In the genomic region with DNA sequence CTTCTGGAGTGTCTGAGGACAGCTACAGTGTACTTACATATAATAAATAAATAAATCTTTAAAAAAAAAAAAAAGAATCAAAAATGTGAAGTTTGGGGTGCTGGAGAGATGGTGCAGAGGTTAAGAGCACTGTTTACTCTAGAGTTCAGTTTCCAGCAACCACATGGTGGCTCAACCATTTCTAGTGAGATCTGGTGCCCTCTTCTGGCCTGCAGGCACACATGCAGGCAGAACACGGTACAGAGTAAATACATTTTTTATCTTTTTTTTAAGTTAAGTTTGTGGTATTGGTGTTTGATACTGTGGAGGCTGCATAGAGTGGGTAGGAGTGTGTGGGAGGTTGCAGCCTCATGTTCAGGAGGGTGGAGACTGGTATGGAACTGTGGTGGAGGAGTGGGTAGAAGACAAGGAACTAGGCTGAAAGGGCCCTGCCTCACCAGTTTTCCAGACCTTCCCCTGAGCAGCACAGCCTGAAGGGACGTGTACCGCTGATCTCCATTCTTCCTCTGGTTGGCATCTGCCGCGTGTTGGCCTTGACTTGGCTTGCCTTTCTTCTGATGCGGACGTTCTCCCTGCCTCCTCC, we compare ENCODE assay signal across 9 mouse cellular contexts. TPM values are rescaled to one million over a fixed set of nuclear protein-coding genes. Genes with fewer than 3 reads are reported as not detected.
A peak's percentile ranks its signal among the peaks of the same experiment; 100 is the strongest.
DNase-seq lines count a peak whose midpoint lies in the region; ATAC-seq and TF ChIP-seq lines count a peak whose summit lies in the region.
"Had no signal": no experiment of that assay in that cellular context is flagged by ENCODE, and none has a peak within 500 bp of the region (broad histone marks: within the 10 kb centered on the region; RNA-seq: fewer than 3 reads in every experiment).

No protein-coding gene starts in this region.

- H3K36me3 ChIP-seq in small intestine, adult 2 months (ENCODE audit: control insufficient read depth, insufficient read depth, low read length) = peaks cover 46% of the 10 kb centered on the region

- WGBS in lung, adult 2 months = 72% methylated on average over 7 of the region's 7 CpGs
- 80% methylated on average over 7 of the region's 7 CpGs for WGBS in small intestine, adult 2 months

- no peak overlapping the region for H3K27ac ChIP-seq in small intestine, adult 2 months (ENCODE audit: insufficient read depth, low read depth, low read length)
- H3K27ac ChIP-seq: macrophage had no signal

- no peaks in the 10 kb centered on the region for H3K27me3 ChIP-seq in small intestine, adult 2 months (ENCODE audit: control insufficient read depth, insufficient read depth, low read length)

- H3K4me3 ChIP-seq in lung, adult 2 months (replicated peaks; ENCODE audit: extremely low read depth, low read depth, low read length) = no peak overlapping the region
- no peak overlapping the region for H3K4me3 ChIP-seq in small intestine, adult 2 months (ENCODE audit: low read depth, low read length)

- DNase-seq in adrenal gland, postnatal 10 days = peak; percentile 35
- no peak for DNase-seq in adrenal gland, adult 2 months
- DNase-seq in lung, adult 2 months = no peak
- DNase-seq in lung, adult 18-20 months = no peak
- DNase-seq in left cerebral cortex, adult 9 months (ENCODE audit: low spot score in 2 of 2) = no peak
- no peak for DNase-seq in urinary bladder, adult 2 months (ENCODE audit: low spot score)

- ATAC-seq in hematopoietic stem cell, adult 5-6 weeks (replicated peaks in 1 of 2; ENCODE audit: insufficient read depth in 1 of 2, low FRiP score in 2 of 2, low TSS enrichment in 1 of 2, low read depth in 1 of 2, poor library complexity in 2 of 2, severe bottlenecking in 2 of 2) = peak; percentile 53; a peak in 3 of 4 replicates

- H3K4me1 ChIP-seq in lung, adult 2 months (ENCODE audit: control insufficient read depth, insufficient read depth, low read length) = no peaks in the 10 kb centered on the region
- no peaks in the 10 kb centered on the region for H3K4me1 ChIP-seq in small intestine, adult 2 months (ENCODE audit: control insufficient read depth, insufficient read depth, insufficient read length, low read length)

- no peak for TF ChIP-seq POLR2A in lung, adult 2 months (IDR thresholded peaks at IDR 0.05; ENCODE audit: borderline replicate concordance, extremely low read depth, low read depth, low read length)
- TF ChIP-seq POLR2A in small intestine, adult 2 months (IDR thresholded peaks at IDR 0.05; ENCODE audit: low read depth, low read length) = no peak

- peak; percentile 67 for TF ChIP-seq CTCF in lung, adult 2 months (IDR thresholded peaks at IDR 0.05; ENCODE audit: insufficient read depth, low read length)
- peak; percentile 68; the same call in 1 of the 2 replicates for TF ChIP-seq CTCF in small intestine, adult 2 months (IDR thresholded peaks at IDR 0.05; ENCODE audit: extremely low read depth, insufficient read length, insufficient replicate concordance, low read depth, low read length)

RNA-seq across cellular contexts. Expression of gene Trpc2, which starts 6.1 kb away (rescaled TPM):
- total RNA-seq in adrenal gland, postnatal 10 days (2021) = under 1 TPM in 1 of 2 experiments, not detected in 1; 0.88 TPM
- total RNA-seq in adrenal gland, adult 2 months (2021) = under 1 TPM in 1 of 2 experiments, not detected in 1; 0.35 TPM
- not detected in 2 replicates for polyA plus RNA-seq in adrenal gland, adult 2 months (2012; rRNA removed)
- not detected in 2 replicates for polyA plus RNA-seq in lung, adult 2 months (2012; rRNA removed)
- not detected in 2 replicates for total RNA-seq in hematopoietic stem cell, adult 5-6 weeks (2017)
- polyA plus RNA-seq in small intestine, adult 2 months (2012; rRNA removed) = 0.28 and 0.89 TPM in 2 replicates
- polyA plus RNA-seq in urinary bladder, adult 2 months (2012; rRNA removed) = 0.92 TPM in 1 of 2 replicates, not detected in the other

RNA-seq across cellular contexts. Expression of gene Xntrpc, which starts 11.3 kb away (rescaled TPM):
- total RNA-seq in adrenal gland, postnatal 10 days (2021) = 1 to 10 TPM in 1 of 2 experiments, under 1 TPM in 1; 0.93 to 1.3 TPM
- total RNA-seq in adrenal gland, adult 2 months (2021) = under 1 TPM; 0.63 to 0.79 TPM
- polyA plus RNA-seq in adrenal gland, adult 2 months (2012; rRNA removed) = 2.4 and 2.5 TPM in 2 replicates
- polyA plus RNA-seq in lung, adult 2 months (2012; rRNA removed) = 3.0 and 3.5 TPM in 2 replicates
- total RNA-seq in hematopoietic stem cell, adult 5-6 weeks (2017) = 1.6 and 2.0 TPM in 2 replicates
- polyA plus RNA-seq in small intestine, adult 2 months (2012; rRNA removed) = 0.88 and 1.6 TPM in 2 replicates
- polyA plus RNA-seq in urinary bladder, adult 2 months (2012; rRNA removed) = 1.8 and 2.3 TPM in 2 replicates
- polyA plus RNA-seq: macrophage had no signal

RNA-seq across cellular contexts. Expression of gene Xndc1, which starts 11.5 kb away (rescaled TPM):
- total RNA-seq in adrenal gland, postnatal 10 days (2021) = 10 to 100 TPM; 12.6 to 19.0 TPM
- total RNA-seq in adrenal gland, adult 2 months (2021) = 10 to 100 TPM; 11.8 to 12.0 TPM
- 22.3 and 29.9 TPM in 2 replicates for polyA plus RNA-seq in adrenal gland, adult 2 months (2012; rRNA removed)
- 14.8 and 18.9 TPM in 2 replicates for polyA plus RNA-seq in lung, adult 2 months (2012; rRNA removed)
- total RNA-seq in hematopoietic stem cell, adult 5-6 weeks (2017) = 38.6 and 41.2 TPM in 2 replicates
- 4.5 and 8.3 TPM in 2 replicates for polyA plus RNA-seq in small intestine, adult 2 months (2012; rRNA removed)
- 28.4 and 32.1 TPM in 2 replicates for polyA plus RNA-seq in urinary bladder, adult 2 months (2012; rRNA removed)

RNA-seq across cellular contexts. Expression of gene Rnf121, which starts 11.5 kb away (rescaled TPM):
- total RNA-seq in adrenal gland, postnatal 10 days (2021) = 10 to 100 TPM; 25.6 to 28.3 TPM
- total RNA-seq in adrenal gland, adult 2 months (2021) = 10 to 100 TPM; 28.5 to 36.9 TPM
- polyA plus RNA-seq in adrenal gland, adult 2 months (2012; rRNA removed) = 12.3 and 12.8 TPM in 2 replicates
- polyA plus RNA-seq in lung, adult 2 months (2012; rRNA removed) = 20.5 and 31.9 TPM in 2 replicates
- 10.9 and 12.1 TPM in 2 replicates for total RNA-seq in hematopoietic stem cell, adult 5-6 weeks (2017)
- 16.1 and 26.0 TPM in 2 replicates for polyA plus RNA-seq in small intestine, adult 2 months (2012; rRNA removed)
- 39.0 and 46.9 TPM in 2 replicates for polyA plus RNA-seq in urinary bladder, adult 2 months (2012; rRNA removed)

RNA-seq across cellular contexts. Expression of gene Art1, which starts 24.7 kb away (rescaled TPM):
- total RNA-seq in adrenal gland, postnatal 10 days (2021) = 10 to 100 TPM in 1 of 2 experiments, 1 to 10 TPM in 1; 5.9 to 30.8 TPM
- not detected for total RNA-seq in adrenal gland, adult 2 months (2021)
- polyA plus RNA-seq in adrenal gland, adult 2 months (2012; rRNA removed) = 0.28 TPM in 1 of 2 replicates, not detected in the other
- 7.3 and 15.7 TPM in 2 replicates for polyA plus RNA-seq in lung, adult 2 months (2012; rRNA removed)
- total RNA-seq in hematopoietic stem cell, adult 5-6 weeks (2017) = 0.55 and 1.5 TPM in 2 replicates
- polyA plus RNA-seq in small intestine, adult 2 months (2012; rRNA removed) = not detected in 2 replicates
- polyA plus RNA-seq in urinary bladder, adult 2 months (2012; rRNA removed) = 0.06 and 0.16 TPM in 2 replicates
- polyA plus RNA-seq: macrophage had no signal
